Mouse (Mus musculus) 416B (cell line): Measurements from ENCODE around the gene Cadps.
A peak's percentile ranks its signal among the peaks of the same experiment; 100 is the strongest.

Experiments
- DNase-seq: peaks from one replicate; pipeline ENCODE4 v3.0.0; 2011; ENCODE audit warnings: low read depth

Cadps gene

GRCm38 (mm10) chr14:12822491-12823219 is at the start of gene Cadps:
Gene Cadps, minus strand, starts transcription at chr14:12823079.
- no peak for DNase-seq

GRCm38 (mm10) chr14:12869605-12870004 is 46.7 kb upstream of the Cadps start:
- DNase-seq = no peak

GRCm38 (mm10) chr14:12865258-12865657 is 42.4 kb upstream of the Cadps start:
- no peak for DNase-seq

- no peak for DNase-seq
Observed at GRCm38 (mm10) chr14:12843860-12844259, 21.0 kb upstream of the Cadps start.

DNA sequence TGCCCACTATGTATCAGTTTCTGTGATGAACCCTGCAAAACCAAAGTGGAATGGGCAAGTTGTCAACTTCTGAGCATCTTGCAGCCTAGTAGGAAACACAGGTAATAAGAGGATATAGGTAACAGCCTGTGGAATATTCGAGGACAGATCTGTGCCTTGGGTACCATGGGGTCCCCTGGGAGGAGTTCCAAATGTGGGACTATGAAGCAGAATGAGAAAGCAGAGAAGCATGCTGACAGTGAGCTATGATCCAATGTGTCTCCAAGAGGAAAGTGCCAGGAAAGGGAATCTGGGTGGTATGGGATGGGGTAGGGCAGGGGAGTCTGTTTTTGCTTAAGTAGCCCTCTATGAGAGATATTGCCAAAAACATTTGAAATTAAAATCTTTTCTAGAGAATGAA is 16.6 kb upstream of the Cadps start:
- DNase-seq = no peak

- DNase-seq = no peak
Observed at GRCm38 (mm10) chr14:12838949-12839348, 16.1 kb upstream of the Cadps start.

GRCm38 (mm10) chr14:12838323-12838722 is 15.4 kb upstream of the Cadps start:
- DNase-seq = no peak

- DNase-seq = no peak
Observed at GRCm38 (mm10) chr14:12837902-12838301, 15.0 kb upstream of the Cadps start.

DNA sequence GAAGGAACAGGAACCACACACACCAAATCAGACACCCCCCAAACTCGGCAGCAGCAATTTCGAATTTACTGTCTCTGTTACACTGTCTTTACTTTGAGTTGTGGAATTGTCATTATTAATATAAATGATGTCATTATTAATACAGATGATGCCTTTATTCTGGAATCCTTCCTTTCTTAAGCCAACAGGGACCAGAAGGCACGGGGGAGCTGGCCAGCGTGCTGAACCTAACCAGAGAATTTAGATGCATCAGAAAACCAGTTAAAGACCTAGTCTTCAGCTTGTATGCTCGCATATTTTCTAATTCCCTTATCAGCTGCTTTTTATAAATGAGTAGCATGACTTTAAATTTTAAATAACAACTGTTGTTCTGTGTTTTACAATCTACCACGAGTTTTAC is 902 bp upstream of the Cadps start:
- DNase-seq = no peak

DNA sequence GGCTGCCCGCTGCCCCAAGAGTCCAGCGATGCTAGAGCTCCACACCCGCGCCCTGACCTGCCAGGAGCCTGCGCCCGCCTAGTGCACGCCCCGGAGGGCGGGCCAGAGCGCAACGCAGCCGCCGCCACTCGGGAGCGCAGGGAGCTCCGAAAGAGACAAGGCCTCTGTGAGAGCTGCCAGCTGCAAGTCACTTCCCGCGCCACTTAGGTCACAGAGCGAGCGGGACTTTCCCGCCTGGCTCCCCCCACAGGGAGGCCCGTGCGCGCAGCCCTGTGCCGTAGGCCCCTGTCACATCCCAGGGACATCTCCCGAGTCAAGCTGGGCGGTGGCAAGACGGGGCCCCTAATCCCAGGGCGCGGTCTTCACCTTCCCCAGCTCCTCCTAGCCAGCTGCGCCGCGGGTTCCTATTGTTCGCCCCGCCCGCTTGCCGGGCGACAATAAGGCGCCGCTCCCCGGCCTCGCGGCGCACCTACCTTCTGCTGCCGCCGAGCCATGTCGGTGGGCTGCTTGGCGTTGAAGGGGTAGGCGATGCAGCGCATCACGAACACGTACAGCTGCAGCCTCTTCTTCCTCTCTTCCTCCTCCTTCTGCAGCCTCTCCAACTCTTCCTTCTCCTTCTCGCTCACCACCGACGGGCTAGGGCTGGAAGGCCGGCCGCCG is 918 bp downstream of the Cadps start:
- no peak for DNase-seq

- DNase-seq = no peak
Observed at GRCm38 (mm10) chr14:12821156-12821813, 1.6 kb downstream of the Cadps start.

GRCm38 (mm10) chr14:12820149-12820548 is 2.7 kb downstream of the Cadps start:
- DNase-seq = no peak

DNA sequence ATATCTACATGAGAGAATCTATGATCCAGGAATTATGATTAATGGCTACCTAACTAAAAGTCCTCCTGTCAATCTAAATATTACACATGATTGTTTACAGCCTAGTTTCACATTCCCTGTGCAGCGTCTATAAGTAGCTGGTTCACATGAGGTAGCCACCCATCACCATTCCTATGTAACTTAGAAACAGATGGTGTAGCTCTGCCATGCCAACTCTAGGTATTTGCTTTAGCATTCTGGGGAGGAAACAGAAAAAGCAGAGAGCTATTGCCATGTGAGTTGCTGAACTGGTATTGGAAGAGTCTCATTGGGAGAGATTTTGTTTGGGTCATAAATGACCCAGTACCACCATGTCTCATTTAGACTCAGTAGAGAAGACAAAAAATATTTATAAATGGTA is 4.4 kb downstream of the Cadps start:
- DNase-seq = no peak

DNA sequence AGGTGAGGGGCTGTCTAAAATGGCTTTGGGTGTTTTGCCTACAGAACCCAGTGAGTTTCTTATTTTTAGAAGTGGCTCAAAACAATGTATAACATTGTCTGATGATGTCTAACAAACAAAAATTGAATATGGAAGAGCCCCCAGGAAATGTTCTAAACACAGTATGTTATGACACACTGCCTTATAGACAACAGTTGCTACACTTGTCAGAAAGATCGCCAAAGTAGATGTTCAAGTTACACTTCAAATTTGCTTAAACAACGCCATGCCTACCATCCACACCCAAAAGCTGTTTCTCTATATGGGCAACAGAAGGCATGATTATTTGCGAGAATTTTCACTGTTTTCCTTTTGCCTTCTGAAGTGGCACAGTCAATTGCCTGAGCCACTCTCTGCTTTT is 10.8 kb downstream of the Cadps start:
- DNase-seq = no peak

DNA sequence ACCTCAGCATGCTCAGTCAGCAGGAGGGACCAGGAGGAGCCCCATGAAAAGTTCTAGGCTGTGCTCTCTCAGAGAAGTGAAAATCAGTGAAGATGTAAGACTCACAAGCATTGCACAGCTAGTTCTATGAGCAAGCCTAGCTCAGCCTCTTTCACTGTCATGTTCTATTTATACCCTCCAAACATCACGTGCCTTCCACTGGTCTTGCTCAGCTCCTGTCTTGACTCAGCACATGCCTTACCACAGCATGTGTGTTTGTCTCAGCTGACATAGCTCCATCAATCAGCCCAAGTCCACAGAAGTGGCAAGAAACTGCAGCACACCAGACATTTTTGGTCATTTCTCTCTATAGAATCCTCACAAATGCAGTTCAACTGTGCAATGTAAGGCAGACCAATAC is 19.9 kb downstream of the Cadps start:
- DNase-seq = peak; percentile 0

DNA sequence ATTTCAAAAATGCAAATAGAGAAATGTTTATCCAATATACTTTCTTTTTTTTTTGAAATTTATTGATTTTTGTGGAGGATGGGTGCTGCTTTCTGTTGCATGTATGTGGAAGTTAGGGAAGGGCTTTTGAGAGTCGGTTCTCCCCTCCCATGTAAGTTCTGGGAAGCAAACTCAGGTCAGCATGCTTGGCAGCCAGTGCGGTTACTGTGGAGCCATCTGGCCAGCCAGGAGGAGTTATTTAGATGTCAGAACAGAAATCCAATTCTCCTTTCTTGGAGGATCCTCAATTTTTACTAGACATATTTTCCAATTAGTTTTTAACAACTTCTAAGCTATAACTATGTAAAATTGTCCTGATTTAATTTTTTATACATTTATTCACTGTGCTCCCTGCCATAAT is 21.8 kb downstream of the Cadps start:
- no peak for DNase-seq

DNA sequence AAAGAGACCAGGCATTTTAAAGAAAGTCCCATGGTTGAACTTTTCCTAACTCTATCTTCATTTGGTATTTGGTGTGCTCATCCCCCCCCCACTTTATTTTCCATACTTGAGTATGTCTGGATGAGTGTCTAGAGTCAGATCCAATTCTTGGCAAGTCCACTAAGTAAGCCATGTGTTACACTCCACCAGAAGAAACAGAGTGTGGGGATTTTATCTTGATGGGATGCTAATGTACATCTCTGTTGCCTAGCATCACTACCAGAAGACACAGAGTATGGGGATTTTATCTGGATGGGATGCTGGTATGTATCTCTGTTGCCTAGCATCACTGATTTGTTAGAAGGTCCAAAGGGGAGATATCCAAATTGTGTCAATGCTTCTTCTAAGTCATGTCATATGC is 24.0 kb downstream of the Cadps start:
- no peak for DNase-seq

- DNase-seq = no peak
Observed at GRCm38 (mm10) chr14:12784296-12784695, 38.6 kb downstream of the Cadps start.

DNA sequence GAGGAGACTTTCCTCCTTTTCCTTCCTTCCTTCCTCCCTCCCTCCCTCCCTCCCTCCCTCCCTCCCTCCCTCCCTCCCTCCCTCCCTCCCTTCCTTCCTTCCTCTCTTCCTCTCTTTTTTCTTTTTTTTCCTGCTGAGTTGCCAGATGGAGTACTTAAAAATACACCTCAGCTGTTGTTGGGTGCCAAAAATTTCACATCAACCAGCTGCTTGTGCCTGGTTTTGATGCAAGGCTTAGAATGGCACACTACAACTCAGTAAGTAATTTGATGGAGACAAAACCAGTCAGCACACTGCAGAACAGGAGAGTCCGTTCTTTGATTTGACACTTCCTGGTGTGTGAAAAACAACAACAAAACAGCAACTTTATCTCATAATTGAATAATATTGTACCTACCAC is 42.9 kb downstream of the Cadps start:
- no peak for DNase-seq

GRCm38 (mm10) chr14:12777990-12778389 is 44.9 kb downstream of the Cadps start:
- no peak for DNase-seq

GRCm38 (mm10) chr14:12768870-12769269 is 54.0 kb downstream of the Cadps start:
- DNase-seq = no peak

- DNase-seq = no peak
Observed at GRCm38 (mm10) chr14:12753237-12753636, 69.6 kb downstream of the Cadps start.

DNA sequence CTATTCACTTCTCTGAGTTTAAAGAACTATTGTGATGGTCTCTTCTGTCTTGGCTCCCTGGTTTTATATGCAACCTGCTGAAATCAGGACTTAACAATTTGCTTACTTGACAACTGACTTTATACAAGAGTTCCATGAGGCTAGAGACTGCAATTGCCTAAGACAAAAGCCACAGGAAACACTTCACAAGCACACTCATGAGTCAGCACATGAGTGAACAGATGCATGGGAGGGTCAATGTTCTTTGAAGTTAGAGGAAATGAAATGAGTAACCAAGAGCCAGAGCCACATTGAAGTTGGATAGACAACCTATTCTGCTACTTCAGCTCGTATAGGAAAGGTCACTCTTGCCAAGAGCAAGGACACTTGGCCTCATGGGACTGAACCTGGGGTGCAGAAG is 71.1 kb downstream of the Cadps start:
- DNase-seq = peak; percentile 60
